Mouse (Mus musculus) megakaryocyte, adult 5-6 weeks (primary cell): ENCODE data around the gene Syne4. TPM values are rescaled to one million over a fixed set of nuclear protein-coding genes. Genes with fewer than 3 reads are reported as not detected.

Source experiments
- ATAC-seq: 2 replicates; pipeline ENCODE4 v1.8.0; 2016; ENCODE audit warnings: mild to moderate bottlenecking, inconsistent platforms; ENCODE audit not compliant: poor library complexity, severe bottlenecking
- total RNA-seq, 2 experiments: library from RNA; stranded (forward) in 1 of 2; stranded (reverse) in 1 of 2; fragments of 153-499, 151-499 nt in 1 of 2; fragments of 221-1000, 200-1000 nt in 1 of 2; gene quantifications; 2 replicates each; pipeline versions ENCODE4 v1.2.3 to v1.2.4; 2015 to 2017

Syne4 gene
- total RNA-seq (2015) (0.58 and 1.9 TPM in 2 replicates), total RNA-seq (2017) (0.49 and 1.1 TPM in 2 replicates)

DNA sequence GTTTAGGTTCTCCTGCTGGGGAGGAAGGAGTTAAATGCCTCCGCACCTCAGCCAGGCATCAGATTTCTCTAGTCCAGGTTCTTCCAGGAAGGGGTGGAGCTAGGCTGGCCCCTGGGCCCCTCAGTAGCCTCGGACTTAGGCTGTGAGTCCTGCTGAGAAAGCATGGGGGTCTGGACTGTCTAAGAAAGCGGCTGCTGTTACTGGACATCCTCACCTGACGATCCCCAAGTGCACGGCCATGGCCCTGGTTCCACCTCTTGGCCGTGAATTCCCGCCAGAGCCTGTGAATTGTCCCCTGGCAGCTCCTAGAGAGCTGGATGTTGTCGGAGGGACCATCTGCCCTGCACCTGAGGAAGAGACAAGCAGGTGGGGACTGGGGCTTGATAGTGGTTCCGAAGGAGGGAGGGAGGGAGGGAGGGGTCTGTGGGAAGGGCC lies at the start of gene Syne4:
Gene Syne4, plus strand, starts transcription at position 87 of the 435 bp plus-strand sequence.
- ATAC-seq, result no peak

- peak; percentile 81 for ATAC-seq
Observed at GRCm38 (mm10) chr7:30265041-30265440, 49.6 kb upstream of the Syne4 start.

DNA sequence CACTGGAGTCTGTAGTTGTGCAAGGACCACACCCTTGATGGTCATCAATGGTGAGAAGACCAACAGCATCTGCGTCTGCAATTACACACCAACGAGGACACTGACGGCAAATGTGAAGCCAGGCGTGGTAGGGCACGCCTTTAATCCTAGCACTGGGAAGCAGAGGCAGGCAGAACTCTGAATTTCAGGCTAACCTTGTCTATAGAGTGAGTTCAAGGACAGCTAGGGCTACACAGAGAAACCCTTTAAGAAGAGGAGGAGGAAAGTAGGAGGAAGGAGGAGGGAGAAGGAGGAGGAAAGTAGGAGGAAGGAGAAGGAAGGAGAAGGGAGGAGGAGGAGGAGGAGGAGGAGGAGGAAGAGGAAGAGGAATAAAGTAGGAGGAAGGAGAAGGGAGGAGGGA lies 49.1 kb upstream of the Syne4 start:
- peak; percentile 89 for ATAC-seq

- no peak for ATAC-seq
Observed at GRCm38 (mm10) chr7:30265935-30266334, 48.7 kb upstream of the Syne4 start.

DNA sequence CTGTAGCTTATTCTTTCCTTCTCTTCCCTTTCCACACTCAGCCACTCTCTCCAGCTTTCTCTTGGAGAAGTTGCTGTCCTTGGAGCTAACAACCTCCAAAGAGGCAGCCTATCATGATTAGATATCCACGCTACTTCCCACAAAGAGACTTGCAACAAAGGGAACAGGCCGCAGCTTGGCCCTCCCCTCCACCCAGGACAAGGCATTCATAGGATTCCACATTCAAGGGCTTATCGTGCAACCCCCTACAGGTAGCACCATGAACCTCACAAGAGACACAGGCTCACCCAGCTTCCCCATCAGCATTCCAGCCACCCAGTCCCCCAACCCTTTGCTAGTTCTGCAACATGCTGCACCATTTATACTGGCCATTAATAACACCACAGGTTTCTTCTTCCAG lies 47.8 kb upstream of the Syne4 start:
- no peak for ATAC-seq

DNA sequence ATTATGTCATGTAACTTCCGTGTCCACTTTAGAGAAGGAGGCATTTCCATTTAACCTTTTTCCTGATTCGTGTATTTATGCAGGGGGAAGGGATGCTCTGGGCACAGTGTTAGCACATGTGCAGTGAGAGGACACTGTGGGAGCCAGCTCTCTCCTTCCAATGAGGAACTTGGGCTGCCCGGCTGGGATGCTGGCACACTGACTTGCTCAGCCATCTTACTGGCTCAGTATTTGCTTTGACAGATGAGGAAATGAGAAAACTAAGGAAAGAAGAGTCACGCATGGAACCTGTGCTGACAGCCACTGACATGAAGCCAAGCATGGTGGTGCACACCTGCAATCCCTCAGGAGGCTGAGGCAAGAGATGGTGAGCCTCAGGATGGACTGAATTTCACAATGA lies 45.0 kb upstream of the Syne4 start:
- no peak for ATAC-seq

DNA sequence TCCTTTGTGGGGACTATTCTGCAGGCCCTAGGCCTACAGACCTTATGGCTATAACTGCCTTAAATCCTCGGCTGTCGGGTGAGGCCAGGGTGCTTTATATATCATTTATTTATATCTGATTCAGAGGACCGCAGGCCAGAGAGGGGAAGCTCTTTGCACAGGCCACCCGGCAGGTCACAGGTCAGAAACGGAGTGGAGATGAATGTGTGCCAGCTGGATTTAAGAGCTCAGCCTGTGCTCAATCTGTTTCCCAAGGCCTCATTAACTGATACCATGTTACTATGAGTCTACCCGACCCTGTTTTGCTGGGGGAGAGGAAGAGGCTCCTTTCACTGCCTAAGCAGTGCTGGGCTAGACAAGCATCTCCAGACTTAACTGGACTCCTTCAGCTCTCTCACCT lies 40.2 kb upstream of the Syne4 start:
- no peak for ATAC-seq

DNA sequence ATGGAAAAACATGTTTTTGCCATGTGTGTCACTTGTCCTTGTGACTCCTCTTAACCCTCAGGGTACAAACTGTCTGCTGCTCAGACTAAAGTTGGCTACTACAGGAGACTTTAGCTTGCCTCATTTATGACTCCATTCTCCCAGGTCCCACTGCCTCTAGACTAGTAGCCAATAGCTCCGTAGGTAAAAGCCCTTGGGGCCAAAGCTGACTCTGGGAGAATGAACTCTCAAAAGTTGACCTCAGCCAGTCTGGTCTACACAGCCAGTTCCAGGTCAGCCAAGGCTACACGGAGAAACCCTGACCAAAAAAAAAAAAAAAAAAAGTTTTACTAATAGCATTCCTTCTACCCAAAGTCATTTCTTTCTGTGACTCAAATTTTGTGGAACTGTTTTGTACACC lies 35.7 kb upstream of the Syne4 start:
- no peak for ATAC-seq

DNA sequence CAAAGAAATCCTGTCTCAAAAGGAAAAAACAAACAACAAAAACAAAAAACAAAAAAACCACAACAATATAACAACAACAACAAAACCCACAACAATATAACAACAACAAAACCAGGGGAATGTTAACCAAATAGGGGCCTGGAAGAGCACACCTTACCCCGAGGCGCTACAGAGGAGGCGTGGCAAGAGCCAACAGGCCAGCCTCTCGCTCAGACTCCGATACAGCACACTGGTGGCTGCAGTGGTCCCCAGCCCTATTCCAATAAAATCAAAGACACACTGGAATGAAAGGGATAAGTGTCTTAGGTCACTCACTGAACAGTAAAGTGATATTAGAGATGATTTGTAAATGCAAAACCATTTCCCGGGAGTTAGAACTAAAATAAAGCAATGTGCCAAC lies 35.1 kb upstream of the Syne4 start:
- no peak for ATAC-seq

- peak; percentile 97 for ATAC-seq
Observed at GRCm38 (mm10) chr7:30279951-30280669, 34.5 kb upstream of the Syne4 start, which contains the start of the genes Thap8 and Wdr62. TSS of gene Thap8 (plus strand) at chr7:30280094. TSS of gene Wdr62 (minus strand) at chr7:30280419.

GRCm38 (mm10) chr7:30280670-30281138 lies 33.9 kb upstream of the Syne4 start:
- peak; percentile 62 for ATAC-seq

GRCm38 (mm10) chr7:30281522-30281921 lies 33.1 kb upstream of the Syne4 start:
- ATAC-seq, result no peak

- no peak for ATAC-seq
Observed at GRCm38 (mm10) chr7:30282740-30283139, 31.9 kb upstream of the Syne4 start.

DNA sequence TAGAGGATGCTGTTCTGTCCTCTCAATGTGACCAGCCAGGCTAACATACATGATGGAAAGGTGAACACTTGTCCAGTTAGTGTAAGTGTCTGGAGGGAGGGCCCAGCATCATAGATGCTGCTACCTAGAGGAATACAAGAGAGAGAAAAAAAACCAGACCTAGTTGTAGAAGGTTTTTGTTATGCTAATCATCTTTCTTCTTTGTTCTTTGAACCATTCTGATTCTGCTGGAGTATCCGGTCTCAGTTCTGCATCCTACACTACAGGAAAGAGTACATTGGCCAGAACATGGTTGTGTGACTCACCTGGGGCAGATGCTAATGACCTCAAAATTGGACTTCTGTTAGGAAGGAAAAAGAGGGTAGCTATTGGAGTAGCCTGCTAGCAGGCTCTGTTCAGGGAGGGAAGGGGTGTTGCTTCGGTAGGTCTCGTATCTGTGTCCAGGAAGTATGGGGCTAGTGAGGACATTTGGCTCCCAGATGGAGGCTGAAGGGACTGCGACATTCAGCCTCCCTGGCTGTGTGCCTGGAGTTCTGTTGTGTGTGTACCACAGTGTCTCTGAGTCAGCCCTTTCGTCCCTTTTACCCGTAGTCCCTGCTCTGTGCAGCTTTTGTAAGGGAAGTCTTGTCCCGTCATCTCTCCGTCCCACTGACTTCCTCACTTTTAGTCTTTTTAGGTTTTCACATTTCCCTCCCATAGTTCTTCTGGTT lies 27.8 kb upstream of the Syne4 start:
- ATAC-seq, result no peak

DNA sequence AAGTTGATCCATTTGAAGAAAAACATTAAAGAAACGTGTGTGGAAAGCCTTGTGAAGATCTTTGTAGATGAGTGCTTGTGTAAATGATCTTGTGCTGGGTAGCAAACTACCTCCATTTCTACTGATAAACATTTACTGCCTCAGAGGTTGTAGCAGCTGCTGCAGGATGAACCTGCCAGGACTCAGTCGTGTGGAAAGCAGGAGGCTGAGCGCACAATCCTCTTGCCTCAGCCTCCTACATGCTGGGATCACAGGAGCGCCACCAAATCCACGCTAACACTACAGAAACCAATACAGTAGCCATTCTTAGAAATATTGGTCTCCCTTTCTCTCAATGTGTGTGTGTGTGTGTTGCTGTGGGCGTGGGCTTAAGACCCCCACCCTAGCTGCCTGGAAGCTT lies 26.6 kb upstream of the Syne4 start:
- no peak for ATAC-seq

DNA sequence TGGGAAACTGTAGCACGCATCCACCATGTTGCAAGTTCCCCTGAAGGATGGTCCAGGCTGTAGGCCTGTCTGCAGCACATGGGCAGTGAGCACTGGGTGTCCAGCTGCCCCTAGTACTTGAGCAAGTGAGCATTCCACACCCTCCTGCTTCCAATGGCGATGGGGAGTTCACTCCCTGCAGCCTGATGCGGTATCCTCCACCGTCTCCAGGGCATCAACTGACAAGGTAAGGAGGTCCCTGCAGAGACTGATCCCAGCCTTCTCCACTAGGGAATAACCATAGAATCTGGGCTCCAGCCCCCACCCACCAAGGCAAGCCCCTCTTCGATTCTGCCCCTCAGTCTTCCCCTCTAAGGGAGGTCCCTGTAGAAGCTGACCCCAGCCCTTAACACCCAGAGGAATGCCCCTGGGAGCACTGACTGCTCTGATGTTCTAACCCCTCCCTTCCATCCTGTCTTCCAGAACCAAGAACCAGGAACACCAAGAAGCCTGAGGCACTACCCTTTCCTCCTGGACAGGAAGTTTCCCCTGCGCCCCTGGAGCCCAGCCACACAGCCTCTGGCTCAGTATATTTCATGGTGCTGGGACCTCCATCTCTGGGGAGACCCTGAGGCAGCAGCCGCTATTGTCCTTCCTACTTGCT lies 25.4 kb upstream of the Syne4 start:
- ATAC-seq, result no peak

DNA sequence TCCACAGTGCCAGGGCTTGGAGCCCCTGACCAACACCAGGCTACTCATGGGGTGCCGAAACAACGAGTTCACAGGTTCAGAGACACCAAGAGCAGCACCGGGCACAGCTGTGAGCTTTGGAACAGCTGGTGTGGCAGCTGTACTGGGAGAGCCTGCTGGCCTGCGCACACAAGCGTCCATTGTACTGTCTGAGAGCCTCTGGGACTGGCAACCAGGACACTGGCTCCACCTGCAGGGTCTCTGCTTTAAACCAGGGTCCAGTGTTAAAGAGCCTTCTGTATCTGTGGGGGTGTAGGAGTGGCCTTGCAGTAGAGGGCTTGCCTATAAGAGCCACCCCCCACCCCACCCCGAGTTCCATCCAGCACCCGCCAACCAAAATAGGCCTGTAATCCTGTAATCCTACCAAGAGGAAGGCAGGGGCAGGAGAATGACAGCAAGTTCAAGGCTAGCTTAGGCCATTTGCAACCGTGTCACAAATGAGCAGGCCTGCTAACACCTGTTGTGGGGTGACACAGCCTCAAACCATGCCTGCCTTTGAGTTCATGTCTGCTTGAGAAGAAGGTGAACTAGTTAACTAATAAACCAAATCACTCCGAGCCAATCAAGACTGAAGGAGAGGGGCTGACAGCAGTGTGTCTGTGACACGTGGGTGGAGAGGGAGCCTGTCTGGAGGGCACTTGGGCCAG lies 24.8 kb upstream of the Syne4 start:
- no peak for ATAC-seq

DNA sequence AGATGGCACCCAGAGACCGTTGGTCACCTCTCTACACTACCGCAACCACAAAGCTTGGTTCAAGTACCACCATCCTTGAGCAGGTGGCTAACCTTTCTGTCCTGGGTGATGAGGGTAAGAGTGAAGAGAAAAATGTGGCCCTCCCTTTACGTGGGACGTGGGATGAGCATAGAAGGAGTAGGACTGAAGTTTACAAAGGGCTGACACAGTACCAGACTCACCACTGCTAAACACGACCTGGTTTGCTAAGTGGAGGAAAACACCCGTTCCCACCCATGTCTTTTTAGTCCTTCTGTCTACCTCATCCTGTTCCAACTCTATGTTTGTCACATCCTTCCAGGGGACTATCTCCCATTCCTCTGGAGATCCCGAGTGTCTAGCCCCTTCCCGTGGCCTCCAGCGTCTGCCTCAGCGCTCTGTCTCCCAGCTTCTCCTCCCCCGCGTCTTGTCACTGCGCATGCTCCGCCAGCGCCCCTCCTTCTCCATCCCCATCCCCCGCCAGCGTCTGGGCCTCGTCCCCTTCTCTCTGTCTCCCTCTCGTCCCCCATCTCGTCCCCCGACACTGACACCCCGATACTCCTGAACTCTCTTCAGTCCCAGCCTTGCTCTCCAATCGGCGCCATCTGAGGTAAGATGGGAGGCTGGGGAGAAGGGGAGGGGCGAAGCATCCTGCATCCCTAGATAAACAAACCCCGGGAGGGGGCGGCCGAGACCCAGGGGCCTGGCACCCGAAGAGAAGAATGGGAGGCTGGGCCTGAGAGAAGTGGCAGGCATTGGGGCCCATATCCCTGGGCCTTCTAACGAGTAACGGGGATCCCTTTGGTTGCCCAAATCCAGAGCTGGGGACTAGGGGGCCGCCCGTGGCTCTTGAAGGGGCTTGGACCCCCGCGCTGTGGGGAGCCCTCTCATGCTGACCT lies 23.1 kb upstream of the Syne4 start, which contains the start of gene Clip3:
Gene Clip3, plus strand, starts transcription at position 514 of the 917 bp plus-strand sequence.
- no peak for ATAC-seq

DNA sequence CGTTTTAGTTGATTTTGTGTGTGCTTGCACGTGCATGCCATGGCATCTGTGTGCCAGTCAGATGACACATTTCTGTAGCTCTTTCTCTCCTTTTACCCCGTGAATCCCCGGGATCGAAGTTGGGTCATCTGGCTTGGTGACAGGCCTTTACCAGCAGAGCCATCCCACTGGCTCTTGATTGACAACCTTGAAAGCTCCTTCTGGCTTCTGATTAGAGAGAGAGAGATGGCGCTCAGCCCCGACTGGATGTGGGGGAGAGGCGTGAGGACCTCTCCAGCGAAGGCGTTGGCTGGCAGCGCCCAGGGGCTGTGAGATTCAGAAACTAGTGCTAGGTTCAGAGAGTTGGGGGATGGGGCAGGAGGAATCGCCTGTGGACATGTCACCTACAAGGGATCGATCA lies 20.8 kb upstream of the Syne4 start:
- no peak for ATAC-seq

DNA sequence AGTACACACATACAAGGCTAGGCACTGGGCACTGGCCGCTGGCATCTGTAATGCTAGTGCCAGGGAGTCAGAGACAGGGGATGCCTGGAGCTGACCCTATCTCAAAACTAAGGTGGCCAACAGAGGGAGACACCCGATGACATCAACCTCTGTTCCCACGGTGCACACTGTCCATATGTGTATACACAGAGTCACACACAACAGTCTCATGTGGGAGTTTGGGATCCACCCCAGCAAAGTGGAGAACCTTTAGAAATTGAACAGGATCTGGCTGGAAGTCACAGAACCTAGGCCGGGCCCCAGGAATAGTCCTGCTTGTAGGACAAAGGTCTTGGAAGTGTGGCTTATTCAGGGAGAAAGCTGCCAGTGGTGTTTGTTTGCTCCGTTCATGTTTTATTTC lies 20.3 kb upstream of the Syne4 start:
- no peak for ATAC-seq
